Mouse (Mus musculus): Measurements from ENCODE around the gene Acad12.

GRCm38 (mm10) chr5:121593451-121594401 lies 25.0 kb downstream of the Acad12 start, which contains the start of gene Aldh2:
- TF ChIP-seq CTCF (IDR thresholded peaks at IDR 0.05) (peak; percentile 52), EP300 (IDR thresholded peaks at IDR 0.05) (peak; percentile 58)
